ENCODE assay signal across 8 mouse cellular contexts in genomic region chr12:70910241-70910720, GRCm38 (mm10). TPM values are rescaled to one million over a fixed set of nuclear protein-coding genes. Genes with fewer than 3 reads are reported as not detected.
A peak's percentile ranks its signal among the peaks of the same experiment; 100 is the strongest.
DNase-seq lines count a peak whose midpoint lies in the region; ATAC-seq and TF ChIP-seq lines count a peak whose summit lies in the region.

No protein-coding gene starts in this region.

- H3K27ac ChIP-seq in forebrain, embryonic 13.5 days = no peak overlapping the region
- no peak overlapping the region for H3K27ac ChIP-seq in liver, postnatal 0 days (ENCODE audit: low read depth)
- no peak overlapping the region for H3K27ac ChIP-seq in neural tube, embryonic 13.5 days (replicated peaks)
- H3K27ac ChIP-seq in stomach, postnatal 0 days (replicated peaks) = peak overlapping the region; percentile 2

- intact Hi-C loops in heart, postnatal 14 days (cut with DNase I) = loop anchor here (5.0 kb wide), 2 partner anchors 253 to 678 kb away; partner anchors contain the start of gene Pygl

- H3K4me1 ChIP-seq in forebrain, embryonic 13.5 days = peaks cover 4% of the 10 kb centered on the region; the same call in 1 of the 2 replicates
- no peaks in the 10 kb centered on the region for H3K4me1 ChIP-seq in liver, postnatal 0 days (ENCODE audit: insufficient read depth)
- H3K4me1 ChIP-seq in neural tube, embryonic 13.5 days (replicated peaks) = peaks cover 4% of the 10 kb centered on the region; the same call in 1 of the 2 replicates
- H3K4me1 ChIP-seq in stomach, postnatal 0 days (replicated peaks; ENCODE audit: control insufficient read depth, insufficient read depth) = no peaks in the 10 kb centered on the region

- TF ChIP-seq EP300 in liver, postnatal 0 days (IDR thresholded peaks at IDR 0.05; ENCODE audit: low read depth) = no peak
- TF ChIP-seq EP300 in stomach, postnatal 0 days (optimal IDR thresholded peaks at IDR 0.05) = peak; percentile 28

- no peaks in the 10 kb centered on the region for H3K9me3 ChIP-seq in forebrain, embryonic 13.5 days (replicated peaks)
- H3K9me3 ChIP-seq in liver, postnatal 0 days (ENCODE audit: low read length) = no peaks in the 10 kb centered on the region
- no peaks in the 10 kb centered on the region for H3K9me3 ChIP-seq in neural tube, embryonic 13.5 days
- no peaks in the 10 kb centered on the region for H3K9me3 ChIP-seq in stomach, postnatal 0 days (ENCODE audit: control insufficient read depth, low read length)

- peak; percentile 88 for DNase-seq in ES-CJ7 (ENCODE audit: low read depth, low spot score)
- peak; percentile 85 to 91 for DNase-seq in heart, postnatal 14 days
- DNase-seq in kidney, postnatal 4 days = peak; percentile 88 to 91
- peak; percentile 81 for DNase-seq in liver, postnatal 0 days
- DNase-seq in stomach, postnatal 0 days (ENCODE audit: low spot score) = peak; percentile 80

- H3K27me3 ChIP-seq in forebrain, embryonic 13.5 days = no peaks in the 10 kb centered on the region
- H3K27me3 ChIP-seq in liver, postnatal 0 days (ENCODE audit: insufficient read depth, low read length) = no peaks in the 10 kb centered on the region
- no peaks in the 10 kb centered on the region for H3K27me3 ChIP-seq in neural tube, embryonic 13.5 days
- H3K27me3 ChIP-seq in stomach, postnatal 0 days (ENCODE audit: control insufficient read depth, insufficient read depth, low read length) = no peaks in the 10 kb centered on the region

- ATAC-seq in cerebellum, adult (ENCODE audit: insufficient number of reproducible peaks, low FRiP score, low TSS enrichment) = peak; percentile 45; the same call in 1 of the 2 replicates
- peak; percentile 75 for ATAC-seq in forebrain, embryonic 13.5 days
- peak; percentile 71 for ATAC-seq in liver, postnatal 0 days
- peak; percentile 69 for ATAC-seq in neural tube, embryonic 13.5 days (ENCODE audit: low read depth)
- peak; percentile 74 for ATAC-seq in stomach, postnatal 0 days (ENCODE audit: low FRiP score, low TSS enrichment)

- H3K4me2 ChIP-seq in forebrain, embryonic 13.5 days = no peak overlapping the region
- H3K4me2 ChIP-seq in liver, postnatal 0 days (ENCODE audit: low read depth, low read length) = no peak overlapping the region
- H3K4me2 ChIP-seq in neural tube, embryonic 13.5 days = no peak overlapping the region
- H3K4me2 ChIP-seq in stomach, postnatal 0 days (replicated peaks; ENCODE audit: low read depth) = no peak overlapping the region

- no peak overlapping the region for H3K9ac ChIP-seq in forebrain, embryonic 13.5 days
- H3K9ac ChIP-seq in liver, postnatal 0 days (replicated peaks) = no peak overlapping the region
- H3K9ac ChIP-seq in neural tube, embryonic 13.5 days = no peak overlapping the region
- H3K9ac ChIP-seq in stomach, postnatal 0 days (ENCODE audit: low read length) = no peak overlapping the region

- peak; percentile 89 for TF ChIP-seq CTCF in liver, postnatal 0 days (IDR thresholded peaks at IDR 0.05; ENCODE audit: low read depth)
- peak; percentile 93 for TF ChIP-seq CTCF in stomach, postnatal 0 days (IDR thresholded peaks at IDR 0.05; ENCODE audit: low read depth)

- WGBS in forebrain, embryonic 13.5 days = 8% methylated on average over 9 of the region's 9 CpGs
- 15% methylated on average over 9 of the region's 9 CpGs for WGBS in liver, postnatal 0 days (ENCODE audit: insufficient replicate concordance)
- WGBS in neural tube, embryonic 13.5 days = 11% methylated on average over 9 of the region's 9 CpGs
- WGBS in stomach, postnatal 0 days = 9% methylated on average over 9 of the region's 9 CpGs

- no peak overlapping the region for H3K4me3 ChIP-seq in forebrain, embryonic 13.5 days
- no peak overlapping the region for H3K4me3 ChIP-seq in liver, postnatal 0 days (ENCODE audit: low read depth, low read length)
- H3K4me3 ChIP-seq in neural tube, embryonic 13.5 days = no peak overlapping the region
- H3K4me3 ChIP-seq in stomach, postnatal 0 days (ENCODE audit: low read depth, low read length) = no peak overlapping the region

- H3K36me3 ChIP-seq in forebrain, embryonic 13.5 days (ENCODE audit: poor library complexity, severe bottlenecking) = no peaks in the 10 kb centered on the region
- H3K36me3 ChIP-seq in liver, postnatal 0 days (replicated peaks; ENCODE audit: insufficient read depth, low read length) = no peaks in the 10 kb centered on the region
- H3K36me3 ChIP-seq in neural tube, embryonic 13.5 days = no peaks in the 10 kb centered on the region
- no peaks in the 10 kb centered on the region for H3K36me3 ChIP-seq in stomach, postnatal 0 days (ENCODE audit: control insufficient read depth, insufficient read depth, low read length)

RNA-seq across cellular contexts. Expression of gene Actr10, which starts 27.4 kb away (rescaled TPM):
- 272 and 281 TPM in 2 replicates for polyA plus RNA-seq in forebrain, embryonic 13.5 days (2015; fragmentation: Nextera tagmentation; extraction: Ambion mirVana)
- total RNA-seq in heart, postnatal 14 days (2021) = 100 to 1,000 TPM; 136 to 141 TPM
- polyA plus RNA-seq in liver, postnatal 0 days (2015; fragmentation: Nextera tagmentation; extraction: Ambion mirVana) = 108 and 109 TPM in 2 replicates
- polyA plus RNA-seq in neural tube, embryonic 13.5 days (2015; fragmentation: Nextera tagmentation; extraction: Ambion mirVana) = 214 and 256 TPM in 2 replicates
- 193 and 199 TPM in 2 replicates for polyA plus RNA-seq in stomach, postnatal 0 days (2015; fragmentation: Nextera tagmentation; extraction: Ambion mirVana)
